Mouse (Mus musculus) spleen, postnatal 4 days (tissue): ENCODE results near the gene Mnat1.
"Not testable (repeated sequence)": the region's sequence is repeated elsewhere in the genome, so short reads cannot be mapped to it uniquely, and the experiment has no call there.

Experiments used
- DNase-seq, 2 experiments: peaks; one replicate each; pipeline ENCODE4 v3.0.0; 2022; ENCODE audit warnings: low spot score in 2 of 2

Gene Mnat1

GRCm38 (mm10) chr12:73147236-73147635 lies 23.7 kb downstream of the Mnat1 start:
- no peak for DNase-seq

- DNase-seq, result not testable (repeated sequence)
Measured at GRCm38 (mm10) chr12:73151038-73151437, 27.5 kb downstream of the Mnat1 start.

GRCm38 (mm10) chr12:73154150-73154549 lies 30.6 kb downstream of the Mnat1 start:
- no peak for DNase-seq

- DNase-seq, result no peak
Measured at GRCm38 (mm10) chr12:73160341-73160740, 36.8 kb downstream of the Mnat1 start.

- no peak for DNase-seq
Measured at GRCm38 (mm10) chr12:73162408-73163181, 39.1 kb downstream of the Mnat1 start.

- DNase-seq, result no peak
Measured at GRCm38 (mm10) chr12:73170794-73171193, 47.3 kb downstream of the Mnat1 start.

- DNase-seq, result no peak
Measured at GRCm38 (mm10) chr12:73183896-73184295, 60.4 kb downstream of the Mnat1 start.

- no peak for DNase-seq
Measured at GRCm38 (mm10) chr12:73197363-73197762, 73.8 kb downstream of the Mnat1 start.

- no peak for DNase-seq
Measured at GRCm38 (mm10) chr12:73198451-73198850, 74.9 kb downstream of the Mnat1 start.

GRCm38 (mm10) chr12:73199375-73199774 lies 75.9 kb downstream of the Mnat1 start:
- no peak for DNase-seq

GRCm38 (mm10) chr12:73201587-73201986 lies 78.1 kb downstream of the Mnat1 start:
- no peak for DNase-seq

GRCm38 (mm10) chr12:73205710-73206649 lies 82.5 kb downstream of the Mnat1 start:
- no peak for DNase-seq

- DNase-seq, result no peak
Measured at GRCm38 (mm10) chr12:73207008-73207407, 83.5 kb downstream of the Mnat1 start.

GRCm38 (mm10) chr12:73207461-73207860 lies 83.9 kb downstream of the Mnat1 start:
- no peak for DNase-seq

GRCm38 (mm10) chr12:73208518-73208917 lies 85.0 kb downstream of the Mnat1 start:
- no peak for DNase-seq

- no peak for DNase-seq
Measured at GRCm38 (mm10) chr12:73209117-73209516, 85.6 kb downstream of the Mnat1 start.

GRCm38 (mm10) chr12:73210454-73210853 lies 86.9 kb downstream of the Mnat1 start:
- DNase-seq, result no peak

GRCm38 (mm10) chr12:73215773-73216172 lies 92.3 kb downstream of the Mnat1 start:
- no peak for DNase-seq

GRCm38 (mm10) chr12:73218632-73219031 lies 95.1 kb downstream of the Mnat1 start:
- DNase-seq, result no peak

- no peak for DNase-seq
Measured at GRCm38 (mm10) chr12:73221235-73221634, 97.7 kb downstream of the Mnat1 start.

- no peak for DNase-seq
Measured at GRCm38 (mm10) chr12:73223872-73224271, 100.4 kb downstream of the Mnat1 start.

GRCm38 (mm10) chr12:73228427-73228826 lies 104.9 kb downstream of the Mnat1 start:
- DNase-seq, result no peak

GRCm38 (mm10) chr12:73230196-73230595 lies 106.7 kb downstream of the Mnat1 start:
- no peak for DNase-seq
